In the genomic region with DNA sequence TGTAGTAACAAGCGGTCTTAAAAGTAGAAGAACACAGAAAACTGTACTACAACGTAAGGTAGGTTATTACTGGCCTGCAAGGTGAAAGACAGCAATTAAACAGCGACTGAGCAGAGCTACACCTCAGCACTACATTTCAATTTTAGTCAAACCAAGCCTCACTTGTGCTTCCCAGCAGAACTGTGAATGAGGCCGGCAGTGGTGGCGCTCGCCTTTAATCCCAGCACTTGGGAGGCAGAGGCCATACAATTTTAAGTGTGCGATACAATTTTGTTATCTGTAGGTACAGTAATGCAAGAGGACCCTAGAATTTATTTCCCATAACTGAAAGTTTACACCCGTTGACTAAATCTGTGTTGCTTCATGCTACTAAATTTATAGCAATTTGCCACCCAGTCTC, we compare ENCODE assay signal across 8 mouse cellular contexts. TPM values are rescaled to one million over a fixed set of nuclear protein-coding genes. Genes with fewer than 3 reads are reported as not detected.
DNase-seq lines count a peak whose midpoint lies in the region; ATAC-seq and TF ChIP-seq lines count a peak whose summit lies in the region.

No protein-coding gene starts in this region.

- H3K4me2 ChIP-seq in hindbrain, embryonic 11.5 days (replicated peaks; ENCODE audit: low read depth, low read length): peak overlapping the region; percentile 39

- peaks cover 38% of the 10 kb centered on the region for H3K79me2 ChIP-seq in macrophage (ENCODE audit: inconsistent target)

- H3K36me3 ChIP-seq in heart, embryonic 10.5 days: peaks cover 29% of the 10 kb centered on the region
- H3K36me3 ChIP-seq in ES-E14 (ENCODE audit: control insufficient read depth, insufficient read depth, low read length, poor library complexity, severe bottlenecking) (peaks cover 32% of the 10 kb centered on the region), macrophage (ENCODE audit: inconsistent target) (peaks cover 26% of the 10 kb centered on the region; the same call in 1 of the 2 replicates)
- peaks cover 10% of the 10 kb centered on the region for H3K36me3 ChIP-seq in hindbrain, embryonic 11.5 days (ENCODE audit: control insufficient read depth, insufficient read depth, low read length)

- WGBS in heart, embryonic 10.5 days: 62% methylated on average over 8 of the region's 8 CpGs
- WGBS in hindbrain, embryonic 11.5 days: 76% methylated on average over 8 of the region's 8 CpGs
- WGBS in macrophage (ENCODE audit: missing documents): 78% methylated on average over 8 of the region's 8 CpGs

- intact Hi-C loops in left cerebral cortex, postnatal 25 days (cut with DNase I): no loop called here

- in situ Hi-C loops in ES-E14 (cut with MboI; ENCODE audit: low sequenced_read_pairs in 2 of 2, unreplicated experiment in 2 of 2): no loop called here

- no peaks in the 10 kb centered on the region for H3K27me3 ChIP-seq in heart, embryonic 10.5 days (ENCODE audit: insufficient read depth, poor library complexity, severe bottlenecking)
- no peaks in the 10 kb centered on the region for H3K27me3 ChIP-seq in hindbrain, embryonic 11.5 days (ENCODE audit: control insufficient read depth, insufficient read depth, low read length)

- peak overlapping the region; percentile 16; the same call in 1 of the 2 replicates for H3K9ac ChIP-seq in ES-E14 (ENCODE audit: insufficient read depth, low read depth, low read length, poor library complexity, severe bottlenecking)
- no peak overlapping the region; the same call in 1 of the 2 replicates for H3K9ac ChIP-seq in hindbrain, embryonic 11.5 days (ENCODE audit: low read depth, low read length)

- DNase-seq in heart, embryonic 10.5 days (ENCODE audit: low spot score): peak; percentile 68
- no peak for DNase-seq in heart, postnatal 4 days
- no peak for DNase-seq in ES-E14 (ENCODE audit: low read depth, low spot score)
- no peak for DNase-seq in hindbrain, embryonic 11.5 days (ENCODE audit: low spot score)
- no peak for DNase-seq in frontal cortex, postnatal 25 days (ENCODE audit: low spot score in 2 of 2)
- DNase-seq in left cerebral cortex, postnatal 25 days (ENCODE audit: low spot score in 2 of 2): no peak
- no peak for DNase-seq in right cerebral cortex, adult 18-20 months

- no peak for ATAC-seq in hindbrain, embryonic 11.5 days (ENCODE audit: low FRiP score)

- peak overlapping the region; percentile 91 for H3K27ac ChIP-seq in heart, embryonic 10.5 days
- H3K27ac ChIP-seq in ES-E14 (ENCODE audit: insufficient read depth, low read depth, low read length, poor library complexity, severe bottlenecking): no peak overlapping the region
- H3K27ac ChIP-seq in hindbrain, embryonic 11.5 days (ENCODE audit: low read depth, low read length): no peak overlapping the region
- H3K27ac ChIP-seq in macrophage: 0 out of 2 replicates have a peak overlapping the region, but pooled peaks have one; percentile 66

- peaks cover 13% of the 10 kb centered on the region for H3K4me1 ChIP-seq in heart, embryonic 10.5 days
- H3K4me1 ChIP-seq in ES-E14 (ENCODE audit: control insufficient read depth in 2 of 2, insufficient read depth in 2 of 2, low read length in 2 of 2, poor library complexity in 1 of 2): peaks cover 2 to 3% of the 10 kb centered on the region in 2 experiments; a peak in 1 of 4 replicates
- H3K4me1 ChIP-seq in hindbrain, embryonic 11.5 days (replicated peaks; ENCODE audit: control insufficient read depth, insufficient read depth, low read length): peaks cover 2% of the 10 kb centered on the region; the same call in 1 of the 2 replicates

- peak overlapping the region; percentile 76 for H3K4me3 ChIP-seq in heart, embryonic 10.5 days
- H3K4me3 ChIP-seq in ES-E14 (ENCODE audit: insufficient read depth in 1 of 2, low read depth in 1 of 2, low read length in 2 of 2, poor library complexity in 1 of 2, severe bottlenecking in 1 of 2) (peak overlapping the region; percentile 66 to 77; a peak in 3 of 4 replicates), macrophage (ENCODE audit: inconsistent target) (peak overlapping the region; percentile 61)
- H3K4me3 ChIP-seq in hindbrain, embryonic 11.5 days (ENCODE audit: low read depth, low read length): peak overlapping the region; percentile 93

- H3K9me3 ChIP-seq in heart, embryonic 10.5 days: no peaks in the 10 kb centered on the region
- no peaks in the 10 kb centered on the region for H3K9me3 ChIP-seq in ES-E14 (ENCODE audit: control insufficient read depth, insufficient read depth, low read depth, low read length)
- H3K9me3 ChIP-seq in hindbrain, embryonic 11.5 days (ENCODE audit: control insufficient read depth, low read length): no peaks in the 10 kb centered on the region

TF ChIP-seq in ES-E14, 5 proteins besides CTCF, POLR2A, EP300 and RAD21:
- no peak for TF ChIP-seq HCFC1 (IDR thresholded peaks at IDR 0.05; ENCODE audit: borderline replicate concordance, insufficient read depth, low read length)
- no peak for TF ChIP-seq MAFK (IDR thresholded peaks at IDR 0.05; ENCODE audit: insufficient read depth, low read depth, low read length)
- TF ChIP-seq CHD2 (IDR thresholded peaks at IDR 0.05; ENCODE audit: low read depth, low read length): no peak
- TF ChIP-seq ZC3H11A (IDR thresholded peaks at IDR 0.05; ENCODE audit: borderline replicate concordance, low read depth, low read length): no peak
- TF ChIP-seq ZNF384 (IDR thresholded peaks at IDR 0.05; ENCODE audit: low read depth, low read length): no peak
TF ChIP-seq in ES-E14: peak in this region for 0.

RNA-seq across cellular contexts. Expression of gene Rpl37, which starts 1.3 kb away (rescaled TPM):
- polyA plus RNA-seq in heart, embryonic 10.5 days (2016; fragmentation: Nextera tagmentation; extraction: Ambion mirVana): 366 and 403 TPM in 2 replicates
- total RNA-seq in heart, postnatal 4 days (2021): 100 to 1,000 TPM; 274 to 281 TPM
- 1,373 and 1,829 TPM in 2 replicates for total RNA-seq in ES-E14 (2012; rRNA removed)
- 482 and 496 TPM in 2 replicates for polyA plus RNA-seq in hindbrain, embryonic 11.5 days (2014; fragmentation: Nextera tagmentation; extraction: Ambion mirVana)
- 100 to 1,000 TPM in 1 of 26 experiments, 10 to 100 TPM in 25; 35.7 to 113 (median 67.1) TPM for total RNA-seq in macrophage (2018; cell fraction: chromatin; rRNA removed)
- total RNA-seq in macrophage (2018; cell fraction: cytosol; rRNA removed): 100 to 1,000 TPM; 142 to 422 (median 216) TPM
- 100 to 1,000 TPM in 1 of 26 experiments, 10 to 100 TPM in 25; 34.6 to 137 (median 64.8) TPM for total RNA-seq in macrophage (2018; cell fraction: nucleus; rRNA removed)
- polyA plus RNA-seq in macrophage (2018): 263 to 496 TPM (median 486 TPM) in 3 replicates
- 100 to 1,000 TPM; 237 to 247 TPM for total RNA-seq in left cerebral cortex, postnatal 25 days (2021)

RNA-seq across cellular contexts. Expression of gene Card6, which starts 6.8 kb away (rescaled TPM):
- polyA plus RNA-seq in heart, embryonic 10.5 days (2016; fragmentation: Nextera tagmentation; extraction: Ambion mirVana): 1.5 and 2.3 TPM in 2 replicates
- total RNA-seq in heart, postnatal 4 days (2021): 1 to 10 TPM; 5.9 to 6.1 TPM
- 0.18 and 0.37 TPM in 2 replicates for total RNA-seq in ES-E14 (2012; rRNA removed)
- 1.3 and 1.6 TPM in 2 replicates for polyA plus RNA-seq in hindbrain, embryonic 11.5 days (2014; fragmentation: Nextera tagmentation; extraction: Ambion mirVana)
- total RNA-seq in macrophage (2018; cell fraction: chromatin; rRNA removed): 1 to 10 TPM in 19 of 26 experiments, under 1 TPM in 7; 0.27 to 9.2 (median 2.6) TPM
- total RNA-seq in macrophage (2018; cell fraction: cytosol; rRNA removed): 1 to 10 TPM in 24 of 26 experiments, under 1 TPM in 2; 0.43 to 6.0 (median 3.8) TPM
- 1 to 10 TPM in 21 of 26 experiments, under 1 TPM in 5; 0.29 to 7.5 (median 2.0) TPM for total RNA-seq in macrophage (2018; cell fraction: nucleus; rRNA removed)
- polyA plus RNA-seq in macrophage (2018): 1.9 to 5.0 TPM (median 4.0 TPM) in 3 replicates
- 1 to 10 TPM; 1.3 to 2.1 TPM for total RNA-seq in left cerebral cortex, postnatal 25 days (2021)

RNA-seq across cellular contexts. Expression of gene Prkaa1, which starts 28.5 kb away (rescaled TPM):
- 21.1 and 22.7 TPM in 2 replicates for polyA plus RNA-seq in heart, embryonic 10.5 days (2016; fragmentation: Nextera tagmentation; extraction: Ambion mirVana)
- 10 to 100 TPM; 16.7 to 16.9 TPM for total RNA-seq in heart, postnatal 4 days (2021)
- 9.7 and 12.9 TPM in 2 replicates for total RNA-seq in ES-E14 (2012; rRNA removed)
- polyA plus RNA-seq in hindbrain, embryonic 11.5 days (2014; fragmentation: Nextera tagmentation; extraction: Ambion mirVana): 19.8 and 20.6 TPM in 2 replicates
- total RNA-seq in macrophage (2018; cell fraction: chromatin; rRNA removed): 10 to 100 TPM; 10.4 to 40.4 (median 28.3) TPM
- total RNA-seq in macrophage (2018; cell fraction: cytosol; rRNA removed): 10 to 100 TPM; 19.2 to 34.7 (median 30.9) TPM
- total RNA-seq in macrophage (2018; cell fraction: nucleus; rRNA removed): 10 to 100 TPM; 13.8 to 60.4 (median 30.0) TPM
- polyA plus RNA-seq in macrophage (2018): 20.7 to 31.7 TPM (median 23.3 TPM) in 3 replicates
- 10 to 100 TPM; 18.8 to 19.2 TPM for total RNA-seq in left cerebral cortex, postnatal 25 days (2021)

RNA-seq across cellular contexts. Expression of gene C7, which starts 51.6 kb away (rescaled TPM):
- polyA plus RNA-seq in heart, embryonic 10.5 days (2016; fragmentation: Nextera tagmentation; extraction: Ambion mirVana): 0.09 and 0.11 TPM in 2 replicates
- under 1 TPM; 0.10 to 0.32 TPM for total RNA-seq in heart, postnatal 4 days (2021)
- 0.16 and 0.18 TPM in 2 replicates for total RNA-seq in ES-E14 (2012; rRNA removed)
- not detected in 2 replicates for polyA plus RNA-seq in hindbrain, embryonic 11.5 days (2014; fragmentation: Nextera tagmentation; extraction: Ambion mirVana)
- not detected for total RNA-seq in macrophage (2018; cell fraction: chromatin; rRNA removed)
- not detected for total RNA-seq in macrophage (2018; cell fraction: cytosol; rRNA removed)
- not detected for total RNA-seq in macrophage (2018; cell fraction: nucleus; rRNA removed)
- not detected in 3 replicates for polyA plus RNA-seq in macrophage (2018)
- total RNA-seq in left cerebral cortex, postnatal 25 days (2021): 1 to 10 TPM in 1 of 2 experiments, under 1 TPM in 1; 0.64 to 1.1 TPM

Comparison
In these comparisons a context has a peak if more than half of its experiments do, and no peak if none do; other contexts are left out.
1. H3K27ac ChIP-seq: peak in heart, embryonic 10.5 days (single experiment) and macrophage (single experiment); none in ES-E14 (single experiment) and hindbrain, embryonic 11.5 days (single experiment).
2. Peak in every context shown above with its lines, with median percentiles within 50 percentile points of each other: H3K4me3 ChIP-seq.